Mouse (Mus musculus) hindbrain, embryonic 15.5 days (tissue): ENCODE data around the gene Slc38a6. TPM values are rescaled to one million over a fixed set of nuclear protein-coding genes. Genes with fewer than 3 reads are reported as not detected.

Experiments
- ATAC-seq: fragments of 200-750 bp; cut with Nextera tagmentation; 2 replicates; pipeline ENCODE4 v1.8.0; 2017; ENCODE audit warnings: low read depth, moderate number of reproducible peaks, moderate TSS enrichment; ENCODE audit not compliant: low FRiP score
- H3K27ac ChIP-seq: fragments of 300-500 bp; sonication (generic); replicated peaks from 2 replicates; pipeline ENCODE4 v1.5.1; 2015; ENCODE audit warnings: mild to moderate bottlenecking, inconsistent platforms
- H3K27me3 ChIP-seq: fragments of 300-500 bp; sonication (generic); 2 replicates; pipeline ENCODE4 v1.6.1; 2015; ENCODE audit warnings: control low read depth, inconsistent platforms
- H3K36me3 ChIP-seq: fragments of 300-500 bp; sonication (generic); 2 replicates; pipeline ENCODE4 v1.6.1; 2015; ENCODE audit warnings: control low read depth, inconsistent platforms
- H3K4me1 ChIP-seq: fragments of 300-500 bp; sonication (generic); replicated peaks from 2 replicates; pipeline ENCODE4 v1.6.1; 2015; ENCODE audit warnings: control low read depth, inconsistent platforms
- H3K4me2 ChIP-seq: fragments of 300-500 bp; sonication (generic); 2 replicates; pipeline ENCODE4 v1.6.1; 2015; ENCODE audit warnings: moderate library complexity, mild to moderate bottlenecking, inconsistent platforms
- H3K4me3 ChIP-seq: fragments of 300-500 bp; sonication (generic); 2 replicates; pipeline ENCODE4 v1.5.1; 2015; ENCODE audit warnings: mild to moderate bottlenecking, inconsistent platforms
- H3K9ac ChIP-seq: fragments of 300-500 bp; sonication (generic); 2 replicates; pipeline ENCODE4 v1.6.1; 2015; ENCODE audit warnings: inconsistent platforms
- H3K9me3 ChIP-seq: fragments of 300-500 bp; sonication (generic); 2 replicates; pipeline ENCODE4 v1.6.1; 2016; ENCODE audit warnings: control low read depth, inconsistent platforms
- WGBS: fragments of 180-500 bp; shearing (Covaris S2); methylation state at CpG from one replicate; pipeline ENCODE4 v1.1.7; 2015; 5-methylcytosine and 5-hydroxymethylcytosine counted together
- polyA plus RNA-seq: library from polyadenylated mRNA; unstranded; fragments of >200 nt; fragmentation: Nextera tagmentation; extraction: Ambion mirVana; gene quantifications from 2 replicates; pipeline ENCODE4 v1.2.1, GENCODE M21; 2015

The Slc38a6 gene
- polyA plus RNA-seq, 1 experiment from 2014 or later: 9.1 TPM

GRCm38 (mm10) chr12:73345157-73345556, 58.6 kb downstream of the Slc38a6 start:
- Histone ChIP-seq H3K9ac (no peak overlapping the region), H3K4me3 (no peak overlapping the region), H3K4me2 (no peak overlapping the region), H3K9me3 (no peaks in the 10 kb centered on the region), H3K36me3 (peaks cover 5% of the 10 kb centered on the region; the same call in 1 of the 2 replicates), H3K27me3 (no peaks in the 10 kb centered on the region), H3K4me1 (no peaks in the 10 kb centered on the region), H3K27ac (no peak overlapping the region)
- 76% methylated on average over 12 of the region's 12 CpGs for WGBS
- no peak for ATAC-seq

- H3K9me3 ChIP-seq: no peaks in the 10 kb centered on the region
- 84% methylated on average over 7 of the region's 7 CpGs for WGBS
- H3K4me3 ChIP-seq: no peak overlapping the region
- H3K36me3 ChIP-seq: peaks cover 5% of the 10 kb centered on the region; the same call in 1 of the 2 replicates
- H3K27ac ChIP-seq: no peak overlapping the region
- ATAC-seq: no peak
- no peak overlapping the region for H3K9ac ChIP-seq
- H3K4me1 ChIP-seq: no peaks in the 10 kb centered on the region
- H3K27me3 ChIP-seq: no peaks in the 10 kb centered on the region
- H3K4me2 ChIP-seq: no peak overlapping the region
Observed at GRCm38 (mm10) chr12:73347202-73347601, 60.6 kb downstream of the Slc38a6 start.

GRCm38 (mm10) chr12:73350466-73350865, 63.9 kb downstream of the Slc38a6 start:
- Histone ChIP-seq H3K9ac (no peak overlapping the region), H3K9me3 (no peaks in the 10 kb centered on the region), H3K4me1 (0 out of 2 replicates have a peak, but pooled peaks cover 3% of the 10 kb centered on the region), H3K4me2 (no peak overlapping the region), H3K36me3 (no peaks in the 10 kb centered on the region), H3K27me3 (no peaks in the 10 kb centered on the region), H3K4me3 (no peak overlapping the region), H3K27ac (no peak overlapping the region)
- no peak for ATAC-seq
- WGBS: 84% methylated on average over 7 of the region's 7 CpGs

GRCm38 (mm10) chr12:73350982-73351381, 64.4 kb downstream of the Slc38a6 start:
- 0 out of 2 replicates have a peak, but pooled peaks cover 3% of the 10 kb centered on the region for H3K4me1 ChIP-seq
- no peaks in the 10 kb centered on the region for H3K27me3 ChIP-seq
- H3K27ac ChIP-seq: no peak overlapping the region
- ATAC-seq: no peak
- H3K36me3 ChIP-seq: no peaks in the 10 kb centered on the region
- no peak overlapping the region for H3K4me2 ChIP-seq
- WGBS: 29% methylated on average over 9 of the region's 9 CpGs
- H3K4me3 ChIP-seq: no peak overlapping the region
- no peaks in the 10 kb centered on the region for H3K9me3 ChIP-seq
- no peak overlapping the region for H3K9ac ChIP-seq

- 74% methylated on average over 14 of the region's 14 CpGs for whole genome bisulfite sequencing
- ATAC-seq: no peak
- H3K4me2 ChIP-seq: no peak overlapping the region
- H3K27ac ChIP-seq: no peak overlapping the region
- H3K27me3 ChIP-seq: no peaks in the 10 kb centered on the region
- no peaks in the 10 kb centered on the region for H3K36me3 ChIP-seq
- no peak overlapping the region for H3K9ac ChIP-seq
- H3K9me3 ChIP-seq: no peaks in the 10 kb centered on the region
- H3K4me3 ChIP-seq: no peak overlapping the region
- H3K4me1 ChIP-seq: 0 out of 2 replicates have a peak, but pooled peaks cover 3% of the 10 kb centered on the region
Observed at GRCm38 (mm10) chr12:73351746-73352145, 65.2 kb downstream of the Slc38a6 start.

- Histone ChIP-seq H3K9me3 (no peaks in the 10 kb centered on the region), H3K4me3 (no peak overlapping the region), H3K4me2 (no peak overlapping the region), H3K9ac (no peak overlapping the region), H3K4me1 (0 out of 2 replicates have a peak, but pooled peaks cover 3% of the 10 kb centered on the region), H3K36me3 (no peaks in the 10 kb centered on the region), H3K27ac (no peak overlapping the region), H3K27me3 (no peaks in the 10 kb centered on the region)
- WGBS: 69% methylated on average over 5 of the region's 5 CpGs
- peak; percentile 79 for ATAC-seq
Observed at GRCm38 (mm10) chr12:73353362-73353761, 66.8 kb downstream of the Slc38a6 start.

- Histone ChIP-seq H3K4me2 (no peak overlapping the region), H3K27me3 (no peaks in the 10 kb centered on the region), H3K9ac (no peak overlapping the region), H3K4me3 (no peak overlapping the region), H3K27ac (no peak overlapping the region), H3K36me3 (no peaks in the 10 kb centered on the region), H3K4me1 (0 out of 2 replicates have a peak, but pooled peaks cover 3% of the 10 kb centered on the region), H3K9me3 (no peaks in the 10 kb centered on the region)
- WGBS: 47% methylated on average over 4 of the region's 4 CpGs
- ATAC-seq: no peak
Observed at GRCm38 (mm10) chr12:73354521-73354920, 67.9 kb downstream of the Slc38a6 start.

GRCm38 (mm10) chr12:73355084-73355775, 68.7 kb downstream of the Slc38a6 start:
- no peak overlapping the region for H3K9ac ChIP-seq
- WGBS: 60% methylated on average over 14 of the region's 14 CpGs
- H3K4me1 ChIP-seq: 0 out of 2 replicates have a peak, but pooled peaks cover 3% of the 10 kb centered on the region
- no peaks in the 10 kb centered on the region for H3K9me3 ChIP-seq
- H3K27me3 ChIP-seq: no peaks in the 10 kb centered on the region
- no peak overlapping the region for H3K27ac ChIP-seq
- H3K36me3 ChIP-seq: no peaks in the 10 kb centered on the region
- no peak overlapping the region for H3K4me3 ChIP-seq
- no peak overlapping the region for H3K4me2 ChIP-seq
- ATAC-seq: no peak

- Histone ChIP-seq H3K4me1 (0 out of 2 replicates have a peak, but pooled peaks cover 3% of the 10 kb centered on the region), H3K9me3 (no peaks in the 10 kb centered on the region), H3K4me3 (no peak overlapping the region), H3K9ac (no peak overlapping the region), H3K27ac (no peak overlapping the region), H3K27me3 (no peaks in the 10 kb centered on the region), H3K4me2 (no peak overlapping the region), H3K36me3 (no peaks in the 10 kb centered on the region)
- 81% methylated on average over 2 of the region's 2 CpGs for WGBS
- no peak for ATAC-seq
Observed at GRCm38 (mm10) chr12:73356696-73357095, 70.1 kb downstream of the Slc38a6 start.

GRCm38 (mm10) chr12:73357311-73357710, 70.7 kb downstream of the Slc38a6 start:
- Histone ChIP-seq H3K36me3 (no peaks in the 10 kb centered on the region), H3K4me3 (no peak overlapping the region), H3K9me3 (no peaks in the 10 kb centered on the region), H3K4me2 (no peak overlapping the region), H3K9ac (no peak overlapping the region), H3K4me1 (0 out of 2 replicates have a peak, but pooled peaks cover 3% of the 10 kb centered on the region), H3K27me3 (no peaks in the 10 kb centered on the region), H3K27ac (no peak overlapping the region)
- no peak for ATAC-seq
- WGBS: 71% methylated on average over 5 of the region's 5 CpGs

GRCm38 (mm10) chr12:73357736-73358135, 71.2 kb downstream of the Slc38a6 start:
- H3K4me1 ChIP-seq: 0 out of 2 replicates have a peak, but pooled peaks cover 3% of the 10 kb centered on the region
- WGBS: 90% methylated on average over 3 of the region's 3 CpGs
- ATAC-seq: no peak

GRCm38 (mm10) chr12:73358640-73359039, 72.1 kb downstream of the Slc38a6 start:
- H3K4me3 ChIP-seq: no peak overlapping the region
- no peaks in the 10 kb centered on the region for H3K27me3 ChIP-seq
- WGBS: 71% methylated on average over 2 of the region's 2 CpGs
- H3K9me3 ChIP-seq: no peaks in the 10 kb centered on the region
- ATAC-seq: no peak
- H3K4me1 ChIP-seq: 0 out of 2 replicates have a peak, but pooled peaks cover 1% of the 10 kb centered on the region
- no peak overlapping the region for H3K27ac ChIP-seq
- no peak overlapping the region for H3K4me2 ChIP-seq
- H3K9ac ChIP-seq: no peak overlapping the region
- no peaks in the 10 kb centered on the region for H3K36me3 ChIP-seq

More at GRCm38 (mm10) chr12:73357736-73358135, 71.2 kb downstream of the Slc38a6 start:
- Histone ChIP-seq H3K27ac (no peak overlapping the region), H3K9me3 (no peaks in the 10 kb centered on the region), H3K4me3 (no peak overlapping the region), H3K27me3 (no peaks in the 10 kb centered on the region), H3K36me3 (no peaks in the 10 kb centered on the region), H3K9ac (no peak overlapping the region), H3K4me2 (no peak overlapping the region)
